Mouse (Mus musculus) layer of hippocampus, postnatal 36 days (tissue): Measurements from ENCODE around the gene Cenpn. TPM values are rescaled to one million over a fixed set of nuclear protein-coding genes. Genes with fewer than 3 reads are reported as not detected.
A peak's percentile ranks its signal among the peaks of the same experiment; 100 is the strongest.

ENCODE experiments used
- DNase-seq, 2 experiments: peaks; one replicate each; pipeline ENCODE4 v3.0.0; 2022
- total RNA-seq, 2 experiments: library from RNA; stranded (reverse); gene quantifications; 2 replicates each; pipeline ENCODE4 v1.2.3; 2021

Cenpn gene
- total RNA-seq, 2 experiments from 2014 or later: 1.0 to 1.4 TPM

GRCm38 (mm10) chr8:116942284-116943058, 20.9 kb downstream of the Cenpn start:
- no peak for DNase-seq

- peak; percentile 76 for DNase-seq
Measured at GRCm38 (mm10) chr8:116943161-116943554, 21.6 kb downstream of the Cenpn start, which contains the start of gene Atmin. Gene Atmin (plus strand): TSS chr8:116943393.

GRCm38 (mm10) chr8:116943555-116944384, 22.2 kb downstream of the Cenpn start:
- peak; percentile 22 to 41 for DNase-seq

GRCm38 (mm10) chr8:116944385-116944696, 22.8 kb downstream of the Cenpn start:
- no peak for DNase-seq

GRCm38 (mm10) chr8:116945169-116945910, 23.8 kb downstream of the Cenpn start:
- DNase-seq: no peak

GRCm38 (mm10) chr8:116946268-116946838, 24.8 kb downstream of the Cenpn start:
- peak in 1 of 2 experiments; percentile 21 for DNase-seq

GRCm38 (mm10) chr8:116946851-116947250, 25.3 kb downstream of the Cenpn start:
- no peak for DNase-seq

- no peak for DNase-seq
Measured at GRCm38 (mm10) chr8:116947589-116947988, 26.1 kb downstream of the Cenpn start.

- DNase-seq: no peak
Measured at GRCm38 (mm10) chr8:116951369-116951768, 29.8 kb downstream of the Cenpn start.

GRCm38 (mm10) chr8:116951778-116952177, 30.2 kb downstream of the Cenpn start:
- no peak for DNase-seq

- no peak for DNase-seq
Measured at GRCm38 (mm10) chr8:116952428-116952827, 30.9 kb downstream of the Cenpn start.

- DNase-seq: peak; percentile 69 to 74
Measured at GRCm38 (mm10) chr8:116954415-116954814, 32.9 kb downstream of the Cenpn start.

GRCm38 (mm10) chr8:116969531-116969930, 48.0 kb downstream of the Cenpn start:
- DNase-seq: no peak

GRCm38 (mm10) chr8:116975066-116975465, 53.5 kb downstream of the Cenpn start:
- no peak for DNase-seq

- DNase-seq: no peak
Measured at GRCm38 (mm10) chr8:116975606-116976005, 54.1 kb downstream of the Cenpn start.

- no peak for DNase-seq
Measured at GRCm38 (mm10) chr8:116978052-116978451, 56.5 kb downstream of the Cenpn start.

- peak; percentile 97 to 98 for DNase-seq
Measured at GRCm38 (mm10) chr8:116978631-116979256, 57.2 kb downstream of the Cenpn start, which contains the start of gene 1700030J22Rik. Gene 1700030J22Rik (minus strand): TSS chr8:116978959.

GRCm38 (mm10) chr8:116980117-116980516, 58.6 kb downstream of the Cenpn start:
- DNase-seq: peak; percentile 20 to 38

- DNase-seq: no peak
Measured at GRCm38 (mm10) chr8:116989842-116990241, 68.3 kb downstream of the Cenpn start.
